Mouse (Mus musculus): ENCODE measurements around the gene Copz2. TPM values are rescaled to one million over a fixed set of nuclear protein-coding genes. Genes with fewer than 3 reads are reported as not detected.

Gene Copz2
- polyA plus RNA-seq, 1 experiment from 2014 or later, result 105 TPM

DNA sequence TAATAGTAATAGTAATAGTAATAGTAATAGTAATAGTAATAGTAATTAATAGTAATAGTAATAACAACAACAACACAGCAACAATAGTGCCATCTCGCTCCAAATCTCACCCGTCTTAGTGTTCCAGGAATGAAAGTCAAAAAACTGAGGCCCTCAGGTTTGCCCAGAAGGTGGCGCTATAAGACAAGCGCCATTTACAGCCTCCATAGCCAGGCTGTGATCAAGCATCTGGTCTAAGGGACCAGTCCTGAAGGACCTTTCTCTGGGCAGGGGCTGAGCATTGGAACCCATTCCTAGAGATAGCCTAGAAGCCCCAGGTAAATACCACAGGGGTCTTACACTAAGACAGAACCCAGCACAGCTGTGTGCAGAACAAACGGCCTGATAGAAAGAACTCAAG is 17.5 kb downstream of the Copz2 start:
- no peak overlapping the region for H3K4me3 ChIP-seq (ENCODE audit: low read depth, low read length)
- H3K27me3 ChIP-seq (replicated peaks; ENCODE audit: insufficient read depth, low read length), result 0 out of 2 replicates have a peak, but pooled peaks cover 3% of the 10 kb centered on the region
- TF ChIP-seq EP300 (IDR thresholded peaks at IDR 0.05), result no peak
- peak; percentile 94 for TF ChIP-seq CTCF (IDR thresholded peaks at IDR 0.05)
- H3K36me3 ChIP-seq (ENCODE audit: insufficient read depth, low read length), result no peaks in the 10 kb centered on the region
- ATAC-seq (peak; percentile 26; the same call in 1 of the 2 replicates), DNase-seq (ENCODE audit: low spot score) (peak; percentile 73)
- H3K27ac ChIP-seq (ENCODE audit: low read length), result no peak overlapping the region
- H3K4me2 ChIP-seq (replicated peaks; ENCODE audit: low read depth, low read length), result no peak overlapping the region
- no peaks in the 10 kb centered on the region for H3K9me3 ChIP-seq (ENCODE audit: low read length)
- H3K4me1 ChIP-seq (ENCODE audit: insufficient read depth, low read depth, low read length), result no peaks in the 10 kb centered on the region
- WGBS, result 8% methylated on average over 5 of the region's 5 CpGs
- no peak overlapping the region for H3K9ac ChIP-seq (replicated peaks; ENCODE audit: low read depth)

DNA sequence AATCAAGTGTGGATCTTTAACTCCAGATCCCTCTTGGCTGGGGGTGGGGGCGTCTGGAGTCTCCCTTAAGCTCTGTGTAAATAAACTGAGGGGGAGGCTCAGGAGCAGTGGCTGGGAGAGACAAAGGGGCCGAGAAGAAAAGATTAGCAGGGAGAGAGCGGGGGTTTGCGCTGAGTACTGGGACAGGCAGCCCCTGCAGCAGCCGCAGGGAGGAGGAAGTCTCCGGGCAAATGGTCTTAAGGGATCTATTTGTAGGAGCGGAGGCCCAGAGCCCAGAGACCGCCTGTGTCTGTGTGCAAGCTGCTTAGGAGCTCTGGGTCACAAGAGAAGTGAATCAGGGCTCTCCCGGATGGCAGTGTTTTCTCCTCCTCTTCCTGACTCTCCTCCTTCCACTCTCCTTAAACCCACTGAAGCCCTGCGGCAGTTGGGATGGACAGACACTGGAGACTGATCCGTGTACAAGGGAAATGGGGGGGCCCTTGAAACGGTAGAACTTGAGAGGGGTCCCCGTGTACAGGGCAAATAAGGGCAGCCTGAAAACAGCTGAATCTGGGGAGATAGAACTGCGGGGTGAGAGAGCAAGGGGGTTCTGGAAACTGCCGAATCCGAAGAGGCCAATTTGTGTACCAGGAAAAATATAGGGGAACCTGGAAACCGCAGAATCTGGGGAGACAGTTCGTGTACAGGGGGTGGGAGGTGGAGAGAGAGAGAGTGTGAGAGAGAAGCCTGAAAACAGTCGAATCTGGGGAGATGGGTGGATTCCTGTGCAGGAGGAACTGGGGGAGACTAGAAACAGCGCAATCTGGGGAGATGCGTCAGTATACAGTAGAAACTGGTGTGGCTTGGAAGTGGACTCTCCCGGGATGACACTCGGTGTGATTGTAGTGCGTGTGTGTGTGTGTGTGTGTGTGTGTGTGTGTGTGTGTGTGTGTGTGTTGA is 23.0 kb downstream of the Copz2 start:
- peaks cover 8% of the 10 kb centered on the region; the same call in 1 of the 2 replicates for H3K27me3 ChIP-seq (replicated peaks; ENCODE audit: insufficient read depth, low read length)
- no peak overlapping the region for H3K4me2 ChIP-seq (replicated peaks; ENCODE audit: low read depth, low read length)
- TF ChIP-seq EP300 (IDR thresholded peaks at IDR 0.05) (no peak), CTCF (IDR thresholded peaks at IDR 0.05) (no peak)
- H3K4me1 ChIP-seq (ENCODE audit: insufficient read depth, low read depth, low read length), result no peaks in the 10 kb centered on the region
- no peak overlapping the region for H3K9ac ChIP-seq (replicated peaks; ENCODE audit: low read depth)
- H3K9me3 ChIP-seq (ENCODE audit: low read length), result no peaks in the 10 kb centered on the region
- DNase-seq (ENCODE audit: low spot score) (no peak), ATAC-seq (0 out of 2 replicates have a peak, but pooled peaks have one; percentile 11)
- 22% methylated on average over 24 of the region's 24 CpGs for WGBS
- no peak overlapping the region for H3K4me3 ChIP-seq (ENCODE audit: low read depth, low read length)
- H3K27ac ChIP-seq (ENCODE audit: low read length), result no peak overlapping the region
- no peaks in the 10 kb centered on the region for H3K36me3 ChIP-seq (ENCODE audit: insufficient read depth, low read length)

DNA sequence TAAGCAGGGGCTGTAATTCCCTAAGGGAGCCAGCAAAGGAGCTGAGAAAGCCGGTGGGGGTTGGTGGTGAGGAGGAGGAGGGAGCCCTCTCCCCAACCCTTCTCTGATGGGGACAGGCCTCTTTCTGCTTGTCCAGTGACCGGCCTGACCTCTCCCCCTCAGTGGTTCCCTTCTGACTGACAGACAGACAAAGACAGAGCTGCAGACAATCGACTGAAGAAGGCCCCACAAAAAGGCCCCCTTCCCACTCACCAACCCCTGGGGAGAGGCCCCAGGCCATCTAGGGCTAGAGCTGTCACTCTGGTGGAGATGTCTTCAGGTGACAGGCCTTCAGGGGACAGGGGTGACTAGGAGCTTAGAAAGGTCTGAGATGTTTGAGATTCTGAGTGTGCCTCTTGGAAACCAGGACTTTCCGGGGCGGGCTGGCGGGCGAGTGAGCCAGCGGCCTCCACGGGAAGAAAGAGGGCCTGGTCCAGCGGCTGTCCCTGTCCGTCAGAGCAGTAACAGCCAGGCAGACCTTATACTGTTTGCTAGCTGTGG is 24.0 kb downstream of the Copz2 start:
- 59% methylated on average over 11 of the region's 11 CpGs for WGBS
- H3K36me3 ChIP-seq (ENCODE audit: insufficient read depth, low read length), result no peaks in the 10 kb centered on the region

DNA sequence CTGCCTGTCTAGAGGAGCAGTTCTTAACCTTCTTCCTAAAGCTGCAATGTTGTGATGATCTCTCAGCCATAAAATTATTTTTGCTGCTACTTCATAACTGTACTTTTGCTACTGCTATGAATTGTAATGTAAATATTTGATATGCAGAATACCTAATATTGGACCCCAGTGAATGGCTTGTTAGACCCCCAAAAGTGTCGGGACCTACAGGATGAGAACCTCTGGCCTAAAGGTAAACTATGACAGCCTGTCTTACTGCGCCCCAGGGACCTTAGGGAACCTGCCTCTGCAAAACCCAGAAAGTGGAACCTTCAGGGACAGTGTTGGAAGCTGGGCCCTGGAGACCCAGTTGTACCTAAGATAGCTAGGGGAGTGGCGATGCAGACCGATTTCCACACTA is 25.6 kb downstream of the Copz2 start:
- peak overlapping the region; percentile 23 for H3K4me3 ChIP-seq (ENCODE audit: low read depth, low read length)
- DNase-seq (ENCODE audit: low spot score) (no peak), ATAC-seq (no peak)
- no peaks in the 10 kb centered on the region for H3K4me1 ChIP-seq (ENCODE audit: insufficient read depth, low read depth, low read length)
- no peak overlapping the region for H3K27ac ChIP-seq (ENCODE audit: low read length)
- 25% methylated on average over 4 of the region's 4 CpGs for WGBS
- no peaks in the 10 kb centered on the region for H3K36me3 ChIP-seq (ENCODE audit: insufficient read depth, low read length)
- peaks cover 8% of the 10 kb centered on the region; the same call in 1 of the 2 replicates for H3K27me3 ChIP-seq (replicated peaks; ENCODE audit: insufficient read depth, low read length)
- H3K9me3 ChIP-seq (ENCODE audit: low read length), result no peaks in the 10 kb centered on the region
- TF ChIP-seq CTCF (IDR thresholded peaks at IDR 0.05) (no peak), EP300 (IDR thresholded peaks at IDR 0.05) (no peak)
- H3K4me2 ChIP-seq (replicated peaks; ENCODE audit: low read depth, low read length), result peak overlapping the region; percentile 54
- H3K9ac ChIP-seq (replicated peaks; ENCODE audit: low read depth), result no peak overlapping the region

More for the DNA sequence above, 24.0 kb downstream of the Copz2 start:
- H3K9me3 ChIP-seq (ENCODE audit: low read length), result no peaks in the 10 kb centered on the region
- no peak for ATAC-seq
- no peak overlapping the region for H3K27ac ChIP-seq (ENCODE audit: low read length)
- no peak for DNase-seq (ENCODE audit: low spot score)
- peaks cover 8% of the 10 kb centered on the region; the same call in 1 of the 2 replicates for H3K27me3 ChIP-seq (replicated peaks; ENCODE audit: insufficient read depth, low read length)
- no peaks in the 10 kb centered on the region for H3K4me1 ChIP-seq (ENCODE audit: insufficient read depth, low read depth, low read length)
- TF ChIP-seq CTCF (IDR thresholded peaks at IDR 0.05), result no peak
- TF ChIP-seq EP300 (IDR thresholded peaks at IDR 0.05), result no peak
- H3K4me3 ChIP-seq (ENCODE audit: low read depth, low read length), result no peak overlapping the region
- H3K9ac ChIP-seq (replicated peaks; ENCODE audit: low read depth), result no peak overlapping the region
- H3K4me2 ChIP-seq (replicated peaks; ENCODE audit: low read depth, low read length), result no peak overlapping the region

DNA sequence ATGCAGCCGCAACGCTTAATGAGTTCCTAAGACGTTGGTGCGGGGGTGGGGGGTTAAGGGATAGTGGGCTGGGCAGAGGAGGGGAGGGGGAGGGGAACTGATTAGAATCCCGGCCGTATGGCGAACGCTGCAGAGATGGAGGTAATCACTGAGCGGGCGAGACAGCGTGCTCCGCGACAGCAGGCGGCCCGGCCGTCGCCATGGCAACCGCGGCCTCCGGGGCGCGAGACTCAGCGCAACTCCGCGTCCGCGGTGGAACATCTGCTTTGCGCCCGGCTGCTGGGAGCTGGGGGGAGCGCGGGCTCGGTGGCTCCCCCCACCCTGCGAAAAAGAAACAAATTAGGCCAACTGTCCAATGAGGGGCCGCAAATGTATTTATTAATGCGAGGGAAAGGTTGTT is 26.1 kb downstream of the Copz2 start:
- Histone ChIP-seq H3K9ac (replicated peaks; ENCODE audit: low read depth) (no peak overlapping the region), H3K4me2 (replicated peaks; ENCODE audit: low read depth, low read length) (peak overlapping the region; percentile 54), H3K36me3 (ENCODE audit: insufficient read depth, low read length) (no peaks in the 10 kb centered on the region), H3K9me3 (ENCODE audit: low read length) (no peaks in the 10 kb centered on the region), H3K27me3 (replicated peaks; ENCODE audit: insufficient read depth, low read length) (peaks cover 8% of the 10 kb centered on the region; the same call in 1 of the 2 replicates), H3K4me3 (ENCODE audit: low read depth, low read length) (peak overlapping the region; percentile 23), H3K27ac (ENCODE audit: low read length) (no peak overlapping the region), H3K4me1 (ENCODE audit: insufficient read depth, low read depth, low read length) (no peaks in the 10 kb centered on the region)
- DNase-seq (ENCODE audit: low spot score) (peak; percentile 79), ATAC-seq (peak; percentile 67)
- TF ChIP-seq EP300 (IDR thresholded peaks at IDR 0.05) (no peak), CTCF (IDR thresholded peaks at IDR 0.05) (no peak)
- 0% methylated on average over 34 of the region's 35 CpGs for WGBS

DNA sequence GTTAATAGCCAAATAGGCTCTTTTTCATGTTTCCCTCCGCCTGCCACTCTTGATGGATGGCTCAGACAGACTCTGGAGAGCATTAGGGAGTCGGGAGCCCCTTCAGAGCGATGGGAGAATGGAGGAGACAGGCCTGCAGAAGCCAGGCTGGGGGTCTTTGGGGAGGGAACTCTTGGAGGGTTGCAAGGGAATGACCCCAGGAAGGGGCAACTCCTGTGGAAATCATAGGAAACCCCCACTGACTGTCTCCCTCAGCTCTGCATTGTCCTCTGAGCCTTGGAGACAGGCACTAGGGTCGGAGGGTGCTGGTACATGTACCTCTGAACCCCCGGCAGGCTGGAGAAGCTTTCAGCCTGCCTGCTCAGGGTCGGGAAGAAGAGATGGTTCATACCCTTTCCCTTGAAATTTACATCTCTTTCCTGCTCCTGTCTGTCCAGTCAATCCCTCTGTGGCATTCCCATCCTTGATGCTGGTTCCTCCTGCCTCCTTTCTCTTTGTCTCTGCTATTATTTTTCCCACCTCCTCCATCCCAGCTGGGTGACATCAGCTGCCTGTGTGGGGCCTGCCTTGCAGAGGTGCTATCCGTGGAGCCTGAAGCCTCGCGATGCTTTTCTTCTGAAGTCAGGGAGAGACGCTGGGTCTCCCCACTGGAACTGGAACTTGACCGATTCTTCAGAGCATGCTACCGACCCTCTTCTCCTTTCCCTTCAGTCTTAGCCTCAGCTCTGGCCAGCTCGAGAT is 26.8 kb downstream of the Copz2 start:
- no peak overlapping the region for H3K4me2 ChIP-seq (replicated peaks; ENCODE audit: low read depth, low read length)
- peaks cover 8% of the 10 kb centered on the region; the same call in 1 of the 2 replicates for H3K27me3 ChIP-seq (replicated peaks; ENCODE audit: insufficient read depth, low read length)
- no peak for TF ChIP-seq CTCF (IDR thresholded peaks at IDR 0.05)
- no peak for TF ChIP-seq EP300 (IDR thresholded peaks at IDR 0.05)
- no peak overlapping the region for H3K27ac ChIP-seq (ENCODE audit: low read length)
- no peak overlapping the region for H3K4me3 ChIP-seq (ENCODE audit: low read depth, low read length)
- H3K9me3 ChIP-seq (ENCODE audit: low read length), result no peaks in the 10 kb centered on the region
- DNase-seq (ENCODE audit: low spot score) (peak; percentile 19), ATAC-seq (no peak)
- H3K9ac ChIP-seq (replicated peaks; ENCODE audit: low read depth), result no peak overlapping the region
- WGBS, result 15% methylated on average over 12 of the region's 13 CpGs
- no peaks in the 10 kb centered on the region for H3K36me3 ChIP-seq (ENCODE audit: insufficient read depth, low read length)
- no peaks in the 10 kb centered on the region for H3K4me1 ChIP-seq (ENCODE audit: insufficient read depth, low read depth, low read length)

Data from lung, postnatal 0 days (tissue).